Mouse (Mus musculus) layer of hippocampus, adult 2 months (tissue): Measurements from ENCODE around the gene Olfr1418. TPM values are rescaled to one million over a fixed set of nuclear protein-coding genes. Genes with fewer than 3 reads are reported as not detected.
A peak's percentile ranks its signal among the peaks of the same experiment; 100 is the strongest.

Experiments
- DNase-seq, 2 experiments: peaks; one replicate each; pipeline ENCODE4 v3.0.0; 2022; ENCODE audit warnings: low spot score in 2 of 2
- H3K27ac ChIP-seq: fragments of 200-600 bp; 2 replicates; pipeline ENCODE4 v1.8.1; 2022
- H3K4me3 ChIP-seq: fragments of 200-600 bp; 2 replicates; pipeline ENCODE4 v1.8.1; 2022; ENCODE audit warnings: mild to moderate bottlenecking
- CTCF ChIP-seq: fragments of 200-600 bp; conservative IDR thresholded peaks from 2 replicates; pipeline ENCODE4 v1.8.1; 2022; ENCODE audit warnings: antibody characterized with exemption, mild to moderate bottlenecking, moderate library complexity
- total RNA-seq, 2 experiments: library from RNA; stranded (reverse); gene quantifications; 2 replicates each; pipeline ENCODE4 v1.2.3; 2021

Olfr1418 gene
- total RNA-seq, 2 experiments from 2014 or later = not detected

DNA sequence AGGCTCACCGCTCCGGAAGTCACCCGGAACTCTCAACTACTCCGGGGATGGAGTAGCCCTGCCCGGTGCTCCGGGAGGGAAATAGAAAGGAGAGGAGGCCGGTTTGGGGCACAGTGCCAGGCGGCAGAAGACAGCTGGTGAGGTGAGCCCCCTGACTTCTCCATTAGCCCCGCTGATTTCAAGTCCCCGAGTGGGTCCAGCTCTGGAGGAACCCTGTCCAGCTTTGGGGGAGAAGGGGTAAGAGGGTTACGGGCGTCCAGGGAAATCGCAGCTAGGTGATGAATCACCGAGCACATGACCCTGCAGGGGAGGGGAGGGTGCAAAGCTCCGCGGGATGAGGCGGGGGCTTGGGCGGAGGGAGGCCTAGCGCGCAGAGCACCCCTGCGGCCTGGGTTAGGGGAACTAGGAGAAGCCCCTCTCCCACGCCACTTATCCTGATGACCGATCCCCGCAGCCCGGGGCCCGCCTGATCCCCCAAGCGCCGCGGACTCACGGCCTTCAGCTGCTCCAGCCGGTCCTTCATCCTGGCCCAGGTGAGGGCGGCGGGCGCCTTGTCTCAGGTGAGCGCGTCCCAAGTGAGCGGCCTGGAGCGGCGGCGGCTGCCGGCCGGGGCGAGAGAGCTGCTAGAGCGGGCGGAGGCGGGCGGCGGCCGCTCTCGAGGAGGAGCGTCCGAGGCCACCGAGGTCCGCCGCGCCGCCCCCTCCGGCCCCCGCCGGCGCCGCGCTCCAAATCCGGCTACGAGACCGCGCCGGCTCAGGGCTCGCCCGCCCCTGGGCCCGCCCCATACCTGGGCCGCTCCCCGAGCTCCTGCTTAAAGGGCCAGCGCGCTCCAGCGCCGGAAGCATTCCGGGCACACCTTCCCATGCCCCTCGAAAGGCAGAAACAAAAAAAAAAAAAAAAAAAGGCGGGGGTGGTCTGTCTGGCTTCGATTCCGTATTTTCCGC is 42.4 kb downstream of the Olfr1418 start:
- Histone ChIP-seq H3K4me3 (peak overlapping the region; percentile 84), H3K27ac (peak overlapping the region; percentile 94)
- no peak for TF ChIP-seq CTCF
- peak; percentile 23 to 43 for DNase-seq

DNA sequence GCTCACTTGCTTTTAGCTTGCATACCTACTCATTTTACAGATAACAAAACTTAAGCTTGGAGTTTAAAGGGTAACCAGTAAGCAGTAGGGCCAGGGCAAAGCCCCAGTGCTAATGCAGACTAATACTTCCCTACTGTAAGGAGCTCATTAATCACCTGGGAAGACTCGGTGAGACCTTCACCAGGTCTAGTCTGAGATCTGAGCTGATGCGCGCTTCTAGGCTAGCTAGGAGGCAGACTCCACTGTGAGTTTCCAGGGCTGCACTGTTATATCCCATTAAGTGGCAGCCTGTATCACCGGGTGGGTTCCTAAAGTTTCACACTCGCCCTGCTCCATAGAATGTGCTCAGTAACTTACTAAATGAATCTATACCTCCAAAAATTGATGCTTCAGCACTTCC is 43.3 kb downstream of the Olfr1418 start:
- TF ChIP-seq CTCF = no peak
- DNase-seq = no peak
- peak overlapping the region; percentile 84 for H3K4me3 ChIP-seq
- H3K27ac ChIP-seq = peak overlapping the region; percentile 94; the same call in 1 of the 2 replicates

- DNase-seq = no peak
- H3K27ac ChIP-seq = no peak overlapping the region
- H3K4me3 ChIP-seq = no peak overlapping the region
- TF ChIP-seq CTCF = no peak
These were observed 44.2 kb downstream of the Olfr1418 start for GRCm38 (mm10) chr19:11816706-11817105.

GRCm38 (mm10) chr19:11814742-11815333 is 46.0 kb downstream of the Olfr1418 start:
- no peak for TF ChIP-seq CTCF
- peak overlapping the region; percentile 75 for H3K27ac ChIP-seq
- H3K4me3 ChIP-seq = no peak overlapping the region
- peak; percentile 11 to 28 for DNase-seq

GRCm38 (mm10) chr19:11813649-11814048 is 47.2 kb downstream of the Olfr1418 start:
- no peak overlapping the region for H3K4me3 ChIP-seq
- DNase-seq = no peak
- peak overlapping the region; percentile 75 for H3K27ac ChIP-seq
- no peak for TF ChIP-seq CTCF

- TF ChIP-seq CTCF = no peak
- no peak overlapping the region for H3K4me3 ChIP-seq
- peak overlapping the region; percentile 75; the same call in 1 of the 2 replicates for H3K27ac ChIP-seq
- DNase-seq = peak in 1 of 2 experiments; percentile 13
These were observed 47.7 kb downstream of the Olfr1418 start for GRCm38 (mm10) chr19:11813136-11813535.

DNA sequence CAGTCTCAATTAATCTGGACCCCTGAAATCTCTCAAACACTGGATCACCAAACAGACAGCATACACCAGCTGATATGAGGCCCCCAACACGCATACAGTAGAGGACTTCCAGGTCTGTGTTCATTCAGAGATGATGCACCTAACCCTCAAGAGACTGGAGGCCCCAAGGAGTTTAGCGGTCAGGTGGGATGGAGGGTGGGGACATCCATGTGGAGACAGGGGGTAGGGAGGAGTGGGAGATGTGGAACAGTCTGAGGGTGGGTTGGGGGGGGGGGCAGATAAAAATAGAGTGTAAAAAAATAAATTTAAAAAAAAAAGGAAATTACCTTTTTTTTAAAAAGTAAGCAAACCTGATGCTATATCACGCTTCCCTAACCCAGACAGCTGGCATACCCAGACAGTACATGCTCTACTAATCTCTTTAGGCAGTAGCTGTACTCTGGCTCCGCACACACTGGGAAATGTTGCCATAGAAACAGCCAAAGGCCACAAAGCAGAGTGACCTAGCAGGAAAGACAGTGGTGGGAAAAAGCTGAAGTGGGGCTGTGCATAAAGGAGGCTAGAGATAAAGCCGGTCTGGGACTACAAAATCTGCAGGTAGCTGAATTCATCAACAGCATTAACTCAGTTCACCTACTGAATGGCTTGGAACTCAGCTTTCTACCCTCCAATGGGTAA is 49.0 kb downstream of the Olfr1418 start:
- H3K4me3 ChIP-seq = no peak overlapping the region
- no peak for TF ChIP-seq CTCF
- no peak for DNase-seq
- peak overlapping the region; percentile 65; the same call in 1 of the 2 replicates for H3K27ac ChIP-seq

DNA sequence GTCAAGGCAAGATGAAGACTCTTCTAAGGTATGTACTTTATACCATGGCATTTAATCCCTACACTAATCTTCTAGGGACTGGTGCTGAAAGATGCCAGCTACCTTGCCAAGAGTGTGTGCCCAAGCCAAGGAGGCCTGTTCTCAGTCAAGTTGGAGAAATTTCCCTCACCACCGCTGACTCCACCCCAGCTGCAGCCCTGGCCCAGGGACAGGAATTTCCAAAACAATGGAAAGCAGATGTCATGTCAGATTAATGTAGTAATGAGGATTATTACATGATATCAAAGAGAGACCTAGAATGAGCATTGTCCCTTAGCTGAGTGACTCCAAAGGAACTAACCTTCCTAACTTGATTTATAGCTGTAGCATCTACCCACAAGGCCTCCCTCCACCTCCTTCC is 50.0 kb downstream of the Olfr1418 start:
- no peak for DNase-seq
- Histone ChIP-seq H3K27ac (peak overlapping the region; percentile 55), H3K4me3 (no peak overlapping the region)
- TF ChIP-seq CTCF = no peak

DNA sequence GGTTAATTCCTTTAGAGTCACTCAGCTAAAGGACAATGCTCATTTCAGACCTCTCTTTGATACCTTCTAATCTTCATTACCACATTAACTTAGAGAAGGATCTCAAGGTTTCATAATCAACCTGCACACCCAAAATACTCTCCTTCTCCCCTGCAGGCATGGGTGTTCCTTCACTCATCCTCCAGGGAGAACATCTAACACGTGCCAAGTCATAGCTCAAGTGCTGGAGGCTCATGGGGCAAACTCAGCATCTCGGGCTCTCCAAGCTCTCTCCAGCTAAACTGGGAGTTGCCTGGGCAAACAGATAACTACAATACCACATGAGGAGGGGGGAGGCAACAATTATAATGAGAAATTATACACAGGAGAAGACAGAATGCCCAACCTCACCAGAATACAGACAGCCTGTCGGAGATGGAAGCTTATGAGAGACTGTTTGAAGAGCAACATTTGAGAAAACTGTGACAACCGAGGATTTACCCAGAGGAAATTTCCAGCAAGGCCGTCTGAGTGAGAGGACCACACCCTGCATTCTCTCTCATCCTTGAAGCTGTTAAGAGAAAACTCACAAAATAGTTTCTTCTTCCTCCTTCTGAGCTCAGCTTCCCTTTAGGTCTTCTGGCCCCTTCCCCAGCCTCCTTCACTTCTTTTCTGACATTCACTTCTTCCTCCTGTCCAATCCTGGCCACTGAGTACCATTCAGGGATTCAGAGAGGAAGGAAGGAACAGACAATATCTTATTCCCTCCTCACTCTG is 50.7 kb downstream of the Olfr1418 start:
- peak overlapping the region; percentile 55 for H3K27ac ChIP-seq
- no peak overlapping the region for H3K4me3 ChIP-seq
- DNase-seq = no peak
- no peak for TF ChIP-seq CTCF

DNA sequence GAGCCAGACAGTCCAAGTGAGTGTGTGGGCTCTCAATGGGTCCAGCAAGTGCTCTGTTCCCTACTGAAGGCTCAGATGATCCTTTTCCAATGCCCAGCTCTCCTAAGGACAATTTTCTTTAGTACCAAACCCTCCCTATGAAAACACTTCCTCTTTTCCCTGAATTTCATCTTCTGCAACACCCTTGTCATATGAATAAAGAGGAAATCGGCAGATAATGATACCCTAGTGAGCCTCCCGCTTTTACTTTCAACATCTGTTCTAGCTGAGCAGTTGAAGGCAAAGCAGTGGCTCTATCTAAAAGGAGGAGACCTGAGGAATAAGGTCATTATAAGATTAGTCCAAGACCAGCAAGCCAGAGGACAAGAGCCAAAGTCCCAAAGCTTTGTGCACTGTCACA is 52.4 kb downstream of the Olfr1418 start:
- H3K4me3 ChIP-seq = no peak overlapping the region
- DNase-seq = no peak
- no peak for TF ChIP-seq CTCF
- H3K27ac ChIP-seq = no peak overlapping the region

DNA sequence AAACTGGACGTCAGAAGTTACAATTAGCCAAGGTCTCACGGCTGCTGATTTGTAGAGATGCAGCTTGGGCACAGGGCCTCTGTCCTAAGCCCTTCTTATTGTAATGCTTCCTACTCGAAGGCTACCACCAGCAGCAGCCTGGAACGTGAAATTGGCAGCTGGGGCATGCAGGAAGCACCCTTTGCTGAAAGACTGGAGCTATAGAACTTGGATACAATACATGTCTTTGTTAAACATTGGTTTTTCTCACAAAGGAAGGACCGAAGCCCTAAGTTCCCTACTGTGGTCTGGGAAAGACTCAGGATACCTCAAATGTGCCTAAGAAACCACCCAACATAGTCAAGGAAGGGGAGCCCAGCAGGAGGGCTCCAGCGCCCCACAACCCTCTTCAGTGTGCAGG is 53.0 kb downstream of the Olfr1418 start:
- no peak for TF ChIP-seq CTCF
- DNase-seq = no peak
- Histone ChIP-seq H3K27ac (no peak overlapping the region), H3K4me3 (no peak overlapping the region)

DNA sequence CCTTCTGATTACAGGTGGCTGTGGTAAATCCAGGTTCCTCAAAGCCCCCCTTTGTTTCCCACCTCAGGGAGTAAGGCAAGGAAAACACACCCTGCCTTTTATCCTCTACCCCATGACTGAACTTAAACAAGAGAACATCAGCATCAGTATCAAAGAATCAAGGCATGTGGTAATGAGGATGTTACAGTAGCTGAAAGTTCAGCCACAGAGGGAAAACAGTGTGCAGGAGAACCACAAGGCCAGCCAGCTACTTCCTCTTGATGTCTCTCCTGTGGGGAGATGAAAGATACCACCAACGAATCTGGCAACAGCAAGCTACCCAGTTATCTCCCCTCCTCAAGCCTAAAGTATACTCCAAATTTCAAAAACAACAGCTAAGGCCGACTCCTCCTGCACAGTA is 53.6 kb downstream of the Olfr1418 start:
- Histone ChIP-seq H3K27ac (no peak overlapping the region), H3K4me3 (no peak overlapping the region)
- no peak for TF ChIP-seq CTCF
- no peak for DNase-seq
